ENCODE assay signal across 8 mouse cellular contexts in the genomic region with DNA sequence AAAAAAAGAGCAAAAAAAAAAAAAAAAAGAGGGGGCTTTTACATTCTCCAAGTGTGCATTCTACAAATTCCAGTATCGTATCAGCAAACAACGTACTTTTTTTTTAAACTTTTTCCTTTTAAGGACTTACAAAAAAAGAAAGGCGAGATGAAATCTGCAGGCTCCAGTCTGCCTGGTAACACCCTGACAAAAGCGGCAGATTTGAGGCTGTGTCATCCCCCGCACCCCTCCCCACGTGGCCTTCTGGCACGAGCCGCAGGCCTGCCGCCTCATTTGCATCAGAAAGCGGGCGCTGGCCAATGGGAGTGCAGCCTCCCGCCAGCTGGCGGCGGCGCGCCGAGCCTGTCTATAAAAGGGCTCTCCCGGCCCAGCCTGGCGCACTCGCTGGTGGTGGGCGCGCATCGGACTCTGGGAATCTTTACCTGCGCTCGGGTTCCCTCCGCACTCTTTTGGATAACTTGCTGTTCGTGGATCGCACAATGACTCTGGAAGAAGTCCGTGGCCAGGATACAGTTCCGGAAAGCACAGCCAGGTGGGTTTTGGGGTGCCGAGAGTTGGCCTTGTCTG. TPM values are rescaled to one million over a fixed set of nuclear protein-coding genes. Genes with fewer than 3 reads are reported as not detected.
DNase-seq lines count a peak whose midpoint lies in the region; ATAC-seq and TF ChIP-seq lines count a peak whose summit lies in the region.

Gene Gadd45g, plus strand, starts transcription at position 378 of the 567 bp plus-strand sequence.

- in situ Hi-C loops in ES-E14 (cut with MboI; ENCODE audit: low sequenced_read_pairs in 2 of 2, unreplicated experiment in 2 of 2), result loop anchor here (25.0 kb wide), 2 partner anchors 691 to 791 kb away; partner anchors contain the start of gene Diras2 (in 1 of the 2)

- peaks cover 5% of the 10 kb centered on the region for H3K36me3 ChIP-seq in ES-E14 (ENCODE audit: control insufficient read depth, insufficient read depth, low read length, poor library complexity, severe bottlenecking)
- no peaks in the 10 kb centered on the region for H3K36me3 ChIP-seq in forebrain, embryonic 16.5 days (ENCODE audit: control insufficient read depth, insufficient read depth)
- H3K36me3 ChIP-seq in lung, embryonic 15.5 days, result no peaks in the 10 kb centered on the region

- H3K4me3 ChIP-seq in ES-E14 (ENCODE audit: insufficient read depth in 1 of 2, low read depth in 1 of 2, low read length in 2 of 2, poor library complexity in 1 of 2, severe bottlenecking in 1 of 2), result peak within 1 kb of the TSS; percentile 70 to 88
- peak within 1 kb of the TSS; percentile 65 for H3K4me3 ChIP-seq in forebrain, embryonic 16.5 days (replicated peaks; ENCODE audit: low read length)
- H3K4me3 ChIP-seq in lung, embryonic 15.5 days, result peak within 1 kb of the TSS; percentile 53

- WGBS in forebrain, embryonic 16.5 days, result under 1% methylated on average over 31 of the region's 31 CpGs
- 0% methylated on average over 31 of the region's 31 CpGs for WGBS in lung, embryonic 15.5 days

- peak within 1 kb of the TSS; percentile 70 for H3K9ac ChIP-seq in ES-E14 (ENCODE audit: insufficient read depth, low read depth, low read length, poor library complexity, severe bottlenecking)
- H3K9ac ChIP-seq in forebrain, embryonic 16.5 days (replicated peaks; ENCODE audit: low read depth, low read length), result peak within 1 kb of the TSS; percentile 73
- H3K9ac ChIP-seq in lung, embryonic 15.5 days, result peak within 1 kb of the TSS; percentile 67

- H3K4me2 ChIP-seq in forebrain, embryonic 16.5 days (ENCODE audit: low read length), result peak within 1 kb of the TSS; percentile 93
- H3K4me2 ChIP-seq in lung, embryonic 15.5 days, result peak within 1 kb of the TSS; percentile 99

- H3K27me3 ChIP-seq in forebrain, embryonic 16.5 days (replicated peaks; ENCODE audit: control insufficient read depth, insufficient read depth, low read length), result peaks cover 7% of the 10 kb centered on the region; the same call in 1 of the 2 replicates
- H3K27me3 ChIP-seq in lung, embryonic 15.5 days, result peaks cover 24% of the 10 kb centered on the region; the same call in 1 of the 2 replicates

- peak; percentile 87 for DNase-seq in ES-E14 (ENCODE audit: low read depth, low spot score)
- peak; percentile 95 for DNase-seq in cerebellum, adult 11-12 months
- peak; percentile 94 to 95 for DNase-seq in heart, postnatal 36 days
- peak; percentile 93 to 95 for DNase-seq in layer of hippocampus, adult 8-10 months (ENCODE audit: low spot score in 2 of 2)
- DNase-seq in ovary, adult 18-20 months (ENCODE audit: low spot score), result peak; percentile 94
- DNase-seq in thymus, postnatal 0 days (ENCODE audit: low spot score), result peak; percentile 97

- H3K27ac ChIP-seq in ES-E14 (ENCODE audit: insufficient read depth, low read depth, low read length, poor library complexity, severe bottlenecking), result peak within 1 kb of the TSS; percentile 47; the same call in 1 of the 2 replicates
- peak within 1 kb of the TSS; percentile 97 for H3K27ac ChIP-seq in forebrain, embryonic 16.5 days (ENCODE audit: low read length)
- peak within 1 kb of the TSS; percentile 94 for H3K27ac ChIP-seq in lung, embryonic 15.5 days

- ATAC-seq in forebrain, embryonic 16.5 days, result peak; percentile 77
- peak; percentile 79 for ATAC-seq in lung, embryonic 15.5 days (ENCODE audit: borderline replicate concordance, extremely low read depth, low FRiP score, low TSS enrichment)

- no peaks in the 10 kb centered on the region for H3K9me3 ChIP-seq in ES-E14 (ENCODE audit: control insufficient read depth, insufficient read depth, low read depth, low read length)
- H3K9me3 ChIP-seq in forebrain, embryonic 16.5 days (ENCODE audit: control insufficient read depth, low read length), result no peaks in the 10 kb centered on the region
- H3K9me3 ChIP-seq in lung, embryonic 15.5 days, result no peaks in the 10 kb centered on the region

- intact Hi-C loops in heart, postnatal 36 days (cut with DNase I), result loop anchor here (1.0 to 5.0 kb wide), 6 partner anchors 116 to 291 kb away; no protein-coding TSS in a partner anchor

- peaks cover 4 to 20% of the 10 kb centered on the region in 2 experiments; a peak in 3 of 4 replicates for H3K4me1 ChIP-seq in ES-E14 (ENCODE audit: control insufficient read depth in 2 of 2, insufficient read depth in 2 of 2, low read length in 2 of 2, poor library complexity in 1 of 2)
- peaks cover 53% of the 10 kb centered on the region for H3K4me1 ChIP-seq in forebrain, embryonic 16.5 days (replicated peaks; ENCODE audit: control insufficient read depth, insufficient read depth, low read length)
- peaks cover 52% of the 10 kb centered on the region for H3K4me1 ChIP-seq in lung, embryonic 15.5 days

TF ChIP-seq in ES-E14, 5 proteins besides CTCF, POLR2A, EP300 and RAD21:
- TF ChIP-seq MAFK (IDR thresholded peaks at IDR 0.05; ENCODE audit: insufficient read depth, low read depth, low read length) (peak; percentile 65; the same call in 1 of the 2 replicates), ZNF384 (IDR thresholded peaks at IDR 0.05; ENCODE audit: low read depth, low read length) (peak; percentile 97), CHD2 (IDR thresholded peaks at IDR 0.05; ENCODE audit: low read depth, low read length) (no peak), ZC3H11A (IDR thresholded peaks at IDR 0.05; ENCODE audit: borderline replicate concordance, low read depth, low read length) (no peak), HCFC1 (IDR thresholded peaks at IDR 0.05; ENCODE audit: borderline replicate concordance, insufficient read depth, low read length) (no peak)

RNA-seq across cellular contexts. Expression of gene Gadd45g, which starts in this region (rescaled TPM):
- total RNA-seq in ES-E14 (2012; rRNA removed), result 43.3 and 57.8 TPM in 2 replicates
- 119 and 122 TPM in 2 replicates for polyA plus RNA-seq in forebrain, embryonic 16.5 days (2015; fragmentation: Nextera tagmentation; extraction: Ambion mirVana)
- total RNA-seq in heart, postnatal 36 days (2021), result 10 to 100 TPM in 1 of 2 experiments, 1 to 10 TPM in 1; 9.5 to 10.7 TPM
- 10 to 100 TPM; 14.6 to 28.2 (median 17.2) TPM for total RNA-seq in layer of hippocampus, adult 8-10 months (2022)
- 50.3 and 50.9 TPM in 2 replicates for polyA plus RNA-seq in lung, embryonic 15.5 days (2015; fragmentation: Nextera tagmentation; extraction: Ambion mirVana)
- 14.2 and 16.1 TPM in 2 replicates for polyA plus RNA-seq in thymus, postnatal 0 days (2015; fragmentation: Nextera tagmentation; extraction: Ambion mirVana)

Comparison
In these comparisons a context has a peak if more than half of its experiments do, and no peak if none do; other contexts are left out.
1. Peak in every context shown above with its lines: DNase-seq, ATAC-seq, H3K4me3 ChIP-seq and H3K27ac ChIP-seq.
2. H3K27ac ChIP-seq: peak in every context shown above with its lines; median percentile 97 in forebrain, embryonic 16.5 days; 94 in lung, embryonic 15.5 days; 47 in ES-E14.